Mouse (Mus musculus): ENCODE data around the gene Gm42906.

DNA sequence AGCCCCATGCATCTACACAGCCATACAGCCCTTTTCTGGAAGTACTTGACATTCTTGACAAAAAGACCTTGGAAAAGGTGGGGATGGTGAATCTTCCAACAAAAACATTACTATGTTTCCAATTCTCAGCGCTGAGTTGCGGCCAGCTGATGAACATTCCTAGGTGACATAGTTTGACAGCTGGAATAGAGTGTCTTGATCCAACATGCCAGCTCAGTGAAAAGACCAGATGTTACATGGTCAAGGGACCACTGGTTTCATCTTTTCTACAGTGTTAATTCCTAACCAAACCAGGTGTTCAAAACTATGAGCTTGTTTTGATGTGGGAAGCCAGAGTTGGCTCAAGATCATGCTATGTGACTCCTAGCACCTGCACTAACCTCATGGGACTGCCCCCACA lies 48.8 kb downstream of the Gm42906 start:
- TF ChIP-seq EP300 (IDR thresholded peaks at IDR 0.05; ENCODE audit: low read depth), result no peak
- TF ChIP-seq CTCF (IDR thresholded peaks at IDR 0.05; ENCODE audit: low read depth), result no peak

All from liver, postnatal 0 days (tissue).